Mouse (Mus musculus) midbrain, embryonic 11.5 days (tissue): ENCODE results near the gene Arhgef26. TPM values are rescaled to one million over a fixed set of nuclear protein-coding genes. Genes with fewer than 3 reads are reported as not detected.
A peak's percentile ranks its signal among the peaks of the same experiment; 100 is the strongest.

Experiments used
- ATAC-seq: fragments of 200-750 bp; cut with Nextera tagmentation; 2 replicates; pipeline ENCODE4 v1.8.0; 2017; ENCODE audit warnings: moderate TSS enrichment, moderate library complexity; ENCODE audit not compliant: low FRiP score
- DNase-seq: peaks from one replicate; pipeline ENCODE4 v3.0.0; 2015; ENCODE audit warnings: low spot score; ENCODE audit errors: missing footprints
- H3K27ac ChIP-seq: fragments of 300-500 bp; sonication (generic); 2 replicates; pipeline ENCODE4 v1.5.1; 2014; ENCODE audit warnings: low read depth, low read length
- H3K27me3 ChIP-seq: fragments of 300-500 bp; sonication (generic); 2 replicates; pipeline ENCODE4 v1.6.1; 2014; ENCODE audit warnings: mild to moderate bottlenecking, low read length, moderate library complexity, mixed read lengths; ENCODE audit not compliant: control insufficient read depth, insufficient read depth
- H3K36me3 ChIP-seq: fragments of 300-500 bp; sonication (generic); 2 replicates; pipeline ENCODE4 v1.6.1; 2014; ENCODE audit warnings: mild to moderate bottlenecking, low read length, moderate library complexity, mixed read lengths; ENCODE audit not compliant: control insufficient read depth, insufficient read depth
- H3K4me1 ChIP-seq: fragments of 300-500 bp; sonication (generic); 2 replicates; pipeline ENCODE4 v1.6.1; 2014; ENCODE audit warnings: low read length; ENCODE audit not compliant: control insufficient read depth, insufficient read depth
- H3K4me2 ChIP-seq: fragments of 300-500 bp; sonication (generic); 2 replicates; pipeline ENCODE4 v1.6.1; 2014; ENCODE audit warnings: mild to moderate bottlenecking, moderate library complexity
- H3K4me3 ChIP-seq: fragments of 300-500 bp; sonication (generic); 2 replicates; pipeline ENCODE4 v1.5.1; 2014; ENCODE audit warnings: low read depth, low read length
- H3K9ac ChIP-seq: fragments of 300-500 bp; sonication (generic); 2 replicates; pipeline ENCODE4 v1.6.1; 2014; ENCODE audit warnings: low read length
- H3K9me3 ChIP-seq: fragments of 300-500 bp; sonication (generic); 2 replicates; pipeline ENCODE4 v1.6.1; 2016; ENCODE audit warnings: low read length; ENCODE audit not compliant: control insufficient read depth
- WGBS: fragments of 180-500 bp; shearing (Covaris S2); extraction: QIAGEN DNeasy Blood & Tissue Kit; methylation state at CpG from one replicate; pipeline ENCODE4 v1.1.7; 2014; 5-methylcytosine and 5-hydroxymethylcytosine counted together
- polyA plus RNA-seq: library from polyadenylated mRNA; unstranded; fragments of >200 nt; fragmentation: Nextera tagmentation; extraction: Ambion mirVana; gene quantifications from 2 replicates; pipeline ENCODE4 v1.2.1, GENCODE M21; 2014

The Arhgef26 gene
- polyA plus RNA-seq, 1 experiment from 2014 or later: 4.8 TPM

- peaks cover 6% of the 10 kb centered on the region; the same call in 1 of the 2 replicates for H3K4me1 ChIP-seq
- H3K4me2 ChIP-seq: peak overlapping the region; percentile 92; the same call in 1 of the 2 replicates
- H3K36me3 ChIP-seq: no peaks in the 10 kb centered on the region
- no peaks in the 10 kb centered on the region for H3K9me3 ChIP-seq
- peaks cover 16% of the 10 kb centered on the region for H3K27me3 ChIP-seq
- H3K27ac ChIP-seq: no peak overlapping the region
- no peak overlapping the region for H3K9ac ChIP-seq
- ATAC-seq: no peak
- DNase-seq: peak; percentile 85
- WGBS: 12% methylated on average over 2 of the region's 2 CpGs
- H3K4me3 ChIP-seq: no peak overlapping the region
Observed at GRCm38 (mm10) chr3:62340861-62341260, 2.7 kb downstream of the Arhgef26 start.

- DNase-seq (no peak), ATAC-seq (no peak)
- Histone ChIP-seq H3K36me3 (no peaks in the 10 kb centered on the region), H3K4me3 (no peak overlapping the region), H3K4me2 (no peak overlapping the region), H3K9ac (no peak overlapping the region), H3K27ac (no peak overlapping the region), H3K4me1 (peaks cover 6% of the 10 kb centered on the region; the same call in 1 of the 2 replicates), H3K9me3 (no peaks in the 10 kb centered on the region), H3K27me3 (peaks cover 16% of the 10 kb centered on the region)
- whole genome bisulfite sequencing: 9% methylated on average over 3 of the region's 3 CpGs
Observed at GRCm38 (mm10) chr3:62341496-62342205, 3.5 kb downstream of the Arhgef26 start.

- Histone ChIP-seq H3K4me1 (no peaks in the 10 kb centered on the region), H3K4me3 (no peak overlapping the region), H3K4me2 (no peak overlapping the region), H3K27ac (no peak overlapping the region), H3K27me3 (no peaks in the 10 kb centered on the region), H3K9ac (no peak overlapping the region), H3K36me3 (no peaks in the 10 kb centered on the region), H3K9me3 (no peaks in the 10 kb centered on the region)
- WGBS: 88% methylated on average over 6 of the region's 6 CpGs
- DNase-seq (no peak), ATAC-seq (no peak)
Observed at GRCm38 (mm10) chr3:62348514-62349217, 10.5 kb downstream of the Arhgef26 start.

GRCm38 (mm10) chr3:62349218-62349897 is 11.2 kb downstream of the Arhgef26 start:
- Histone ChIP-seq H3K4me2 (no peak overlapping the region), H3K4me1 (no peaks in the 10 kb centered on the region), H3K9ac (no peak overlapping the region), H3K9me3 (no peaks in the 10 kb centered on the region), H3K36me3 (no peaks in the 10 kb centered on the region), H3K27me3 (no peaks in the 10 kb centered on the region), H3K27ac (no peak overlapping the region), H3K4me3 (no peak overlapping the region)
- ATAC-seq (no peak), DNase-seq (no peak)
- WGBS: 87% methylated on average over 11 of the region's 11 CpGs

GRCm38 (mm10) chr3:62352071-62352470 is 13.9 kb downstream of the Arhgef26 start:
- H3K9me3 ChIP-seq: no peaks in the 10 kb centered on the region
- DNase-seq: no peak
- H3K4me3 ChIP-seq: no peak overlapping the region
- H3K36me3 ChIP-seq: no peaks in the 10 kb centered on the region
- no peak overlapping the region for H3K9ac ChIP-seq
- H3K4me1 ChIP-seq: no peaks in the 10 kb centered on the region
- no peak overlapping the region for H3K4me2 ChIP-seq
- no peak overlapping the region for H3K27ac ChIP-seq
- no peaks in the 10 kb centered on the region for H3K27me3 ChIP-seq
- 73% methylated on average over 4 of the region's 4 CpGs for WGBS
- ATAC-seq: no peak

- H3K27ac ChIP-seq: no peak overlapping the region
- H3K36me3 ChIP-seq: no peaks in the 10 kb centered on the region
- no peak overlapping the region for H3K4me2 ChIP-seq
- no peak overlapping the region for H3K4me3 ChIP-seq
- no peaks in the 10 kb centered on the region for H3K27me3 ChIP-seq
- H3K9me3 ChIP-seq: no peaks in the 10 kb centered on the region
- WGBS: 91% methylated on average over 4 of the region's 4 CpGs
- H3K9ac ChIP-seq: no peak overlapping the region
- H3K4me1 ChIP-seq: no peaks in the 10 kb centered on the region
- no peak for DNase-seq
- ATAC-seq: no peak
Observed at GRCm38 (mm10) chr3:62352876-62353275, 14.7 kb downstream of the Arhgef26 start.

- 88% methylated on average over 5 of the region's 5 CpGs for WGBS
Observed at GRCm38 (mm10) chr3:62367882-62368281, 29.7 kb downstream of the Arhgef26 start.

GRCm38 (mm10) chr3:62372841-62373240 is 34.7 kb downstream of the Arhgef26 start:
- H3K9ac ChIP-seq: no peak overlapping the region
- H3K9me3 ChIP-seq: no peaks in the 10 kb centered on the region
- DNase-seq (no peak), ATAC-seq (no peak)
- no peaks in the 10 kb centered on the region for H3K4me1 ChIP-seq
- no peak overlapping the region for H3K4me3 ChIP-seq
- H3K27me3 ChIP-seq: no peaks in the 10 kb centered on the region
- H3K36me3 ChIP-seq: no peaks in the 10 kb centered on the region
- 71% methylated on average over 2 of the region's 2 CpGs for WGBS
- no peak overlapping the region for H3K4me2 ChIP-seq
- H3K27ac ChIP-seq: no peak overlapping the region

More at GRCm38 (mm10) chr3:62367882-62368281, 29.7 kb downstream of the Arhgef26 start:
- no peaks in the 10 kb centered on the region for H3K4me1 ChIP-seq
- H3K4me3 ChIP-seq: no peak overlapping the region
- H3K4me2 ChIP-seq: no peak overlapping the region
- no peak overlapping the region for H3K9ac ChIP-seq
- no peaks in the 10 kb centered on the region for H3K27me3 ChIP-seq
- H3K27ac ChIP-seq: no peak overlapping the region
- no peaks in the 10 kb centered on the region for H3K36me3 ChIP-seq
- H3K9me3 ChIP-seq: no peaks in the 10 kb centered on the region
- ATAC-seq: no peak
- DNase-seq: no peak

- H3K9me3 ChIP-seq: no peaks in the 10 kb centered on the region
- H3K4me1 ChIP-seq: no peaks in the 10 kb centered on the region
- H3K27me3 ChIP-seq: no peaks in the 10 kb centered on the region
- no peak overlapping the region for H3K4me2 ChIP-seq
- no peak overlapping the region for H3K9ac ChIP-seq
- no peak overlapping the region for H3K4me3 ChIP-seq
- H3K27ac ChIP-seq: no peak overlapping the region
- H3K36me3 ChIP-seq: no peaks in the 10 kb centered on the region
- DNase-seq: no peak
- WGBS: 96% methylated on average over 4 of the region's 4 CpGs
- ATAC-seq: no peak
Observed at GRCm38 (mm10) chr3:62374346-62374745, 36.2 kb downstream of the Arhgef26 start.
